In genomic region chr7:101933300-101933699, GRCm38 (mm10) we compare ENCODE assay signal across 8 mouse cellular contexts. TPM values are rescaled to one million over a fixed set of nuclear protein-coding genes. Genes with fewer than 3 reads are reported as not detected.
DNase-seq lines count a peak whose midpoint lies in the region; ATAC-seq and TF ChIP-seq lines count a peak whose summit lies in the region.

No protein-coding gene starts in this region.

- H3K36me3 ChIP-seq in heart, embryonic 14.5 days (ENCODE audit: control insufficient read depth, insufficient read depth, low read length) = no peaks in the 10 kb centered on the region
- no peaks in the 10 kb centered on the region for H3K36me3 ChIP-seq in liver, embryonic 11.5 days (ENCODE audit: control insufficient read depth, insufficient read depth, low read length)
- H3K36me3 ChIP-seq in neural tube, embryonic 14.5 days (ENCODE audit: control insufficient read depth, insufficient read depth, low read length) = no peaks in the 10 kb centered on the region

- TF ChIP-seq CTCF in cerebellum, adult 2 months (IDR thresholded peaks at IDR 0.05; ENCODE audit: borderline replicate concordance, insufficient read depth, low read depth, low read length) = no peak

- TF ChIP-seq POLR2A in cerebellum, adult 2 months (IDR thresholded peaks at IDR 0.05; ENCODE audit: borderline replicate concordance, insufficient read depth, low read length) = no peak

- no peak for DNase-seq in cerebellum, adult 2 months
- DNase-seq in cerebellum, adult 8-10 months = no peak
- peak; percentile 14 to 17 for DNase-seq in thymus, postnatal 10 days (ENCODE audit: low spot score in 2 of 2)
- no peak for DNase-seq in thymus, postnatal 25 days
- DNase-seq in liver, embryonic 11.5 days (ENCODE audit: low spot score) = no peak
- DNase-seq in gastrocnemius, postnatal 36 days = no peak

- H3K4me1 ChIP-seq in cerebellum, adult 2 months (ENCODE audit: control insufficient read depth, insufficient read depth, low read length) = peaks cover 14% of the 10 kb centered on the region; the same call in 1 of the 2 replicates
- peaks cover 2 to 12% of the 10 kb centered on the region in 2 experiments; a peak in 2 of 4 replicates for H3K4me1 ChIP-seq in heart, embryonic 14.5 days (ENCODE audit: control insufficient read depth in 2 of 2, insufficient read depth in 2 of 2, low read length in 2 of 2)
- H3K4me1 ChIP-seq in liver, embryonic 11.5 days (replicated peaks; ENCODE audit: control insufficient read depth, insufficient read depth, low read length) = peaks cover 9% of the 10 kb centered on the region
- peaks cover 16% of the 10 kb centered on the region; the same call in 1 of the 2 replicates for H3K4me1 ChIP-seq in neural tube, embryonic 14.5 days (ENCODE audit: control insufficient read depth, insufficient read depth, low read length)

- no peaks in the 10 kb centered on the region for H3K27me3 ChIP-seq in cerebellum, adult 2 months (ENCODE audit: control insufficient read depth, insufficient read depth, low read length)
- no peaks in the 10 kb centered on the region for H3K27me3 ChIP-seq in heart, embryonic 14.5 days (ENCODE audit: control insufficient read depth, insufficient read depth, low read length)
- H3K27me3 ChIP-seq in liver, embryonic 11.5 days (replicated peaks; ENCODE audit: control insufficient read depth, insufficient read depth, low read length) = no peaks in the 10 kb centered on the region
- no peaks in the 10 kb centered on the region for H3K27me3 ChIP-seq in neural tube, embryonic 14.5 days (ENCODE audit: control insufficient read depth, insufficient read depth, low read length)

- intact Hi-C loops in gastrocnemius, postnatal 36 days (cut with DNase I) = no loop called here

- H3K9me3 ChIP-seq in heart, embryonic 14.5 days (ENCODE audit: control insufficient read depth, low read length) = no peaks in the 10 kb centered on the region
- H3K9me3 ChIP-seq in liver, embryonic 11.5 days (ENCODE audit: control insufficient read depth, low read length) = no peaks in the 10 kb centered on the region
- H3K9me3 ChIP-seq in neural tube, embryonic 14.5 days (ENCODE audit: control insufficient read depth, low read length) = no peaks in the 10 kb centered on the region

- ATAC-seq in heart, embryonic 14.5 days (ENCODE audit: insufficient number of reproducible peaks, insufficient read depth, low FRiP score, low read depth) = peak; percentile 22; the same call in 1 of the 2 replicates
- peak; percentile 46 for ATAC-seq in liver, embryonic 11.5 days (replicated peaks; ENCODE audit: low FRiP score)
- ATAC-seq in neural tube, embryonic 14.5 days (ENCODE audit: low read depth) = peak; percentile 42

- peak overlapping the region; percentile 60 for H3K4me3 ChIP-seq in cerebellum, adult 2 months (replicated peaks; ENCODE audit: insufficient read depth, low read depth, low read length)
- H3K4me3 ChIP-seq in heart, embryonic 14.5 days (ENCODE audit: control insufficient read depth in 1 of 2, insufficient read depth in 1 of 2, low read depth in 1 of 2, low read length in 2 of 2) = peak overlapping the region; percentile 84
- peak overlapping the region; percentile 88 for H3K4me3 ChIP-seq in liver, embryonic 11.5 days (ENCODE audit: low read depth, low read length)
- H3K4me3 ChIP-seq in neural tube, embryonic 14.5 days (ENCODE audit: low read depth, low read length) = peak overlapping the region; percentile 85

- peak overlapping the region; percentile 90 for H3K9ac ChIP-seq in heart, embryonic 14.5 days (ENCODE audit: low read length)
- peak overlapping the region; percentile 73 for H3K9ac ChIP-seq in liver, embryonic 11.5 days (ENCODE audit: low read depth, low read length)
- peak overlapping the region; percentile 75 for H3K9ac ChIP-seq in neural tube, embryonic 14.5 days (replicated peaks; ENCODE audit: low read depth, low read length)

- 4% methylated on average over 15 of the region's 15 CpGs for WGBS in cerebellum, adult 2 months
- 6% methylated on average over 15 of the region's 15 CpGs for WGBS in heart, embryonic 14.5 days
- 4% methylated on average over 15 of the region's 15 CpGs for WGBS in liver, embryonic 11.5 days
- WGBS in neural tube, embryonic 14.5 days = 7% methylated on average over 15 of the region's 15 CpGs

- peak overlapping the region; percentile 84 for H3K4me2 ChIP-seq in heart, embryonic 14.5 days (ENCODE audit: low read length)
- peak overlapping the region; percentile 87 for H3K4me2 ChIP-seq in liver, embryonic 11.5 days
- peak overlapping the region; percentile 75 for H3K4me2 ChIP-seq in neural tube, embryonic 14.5 days (ENCODE audit: low read depth, low read length)

- H3K27ac ChIP-seq in cerebellum, adult 2 months (ENCODE audit: insufficient read depth, low read length) = no peak overlapping the region
- H3K27ac ChIP-seq in heart, embryonic 14.5 days (replicated peaks in 1 of 2; ENCODE audit: control insufficient read depth in 1 of 2, insufficient read depth in 1 of 2, low read depth in 2 of 2, low read length in 2 of 2) = peak overlapping the region; percentile 61 to 82
- peak overlapping the region; percentile 80 for H3K27ac ChIP-seq in liver, embryonic 11.5 days (ENCODE audit: low read depth, low read length)
- no peak overlapping the region for H3K27ac ChIP-seq in neural tube, embryonic 14.5 days (ENCODE audit: low read depth, low read length)

RNA-seq across cellular contexts. Expression of gene Lrrc51, which starts 0.4 kb away (rescaled TPM):
- polyA plus RNA-seq in cerebellum, adult 2 months (2012; rRNA removed) = 10.2 and 12.4 TPM in 2 replicates
- polyA plus RNA-seq in heart, embryonic 14.5 days (2014; fragmentation: Nextera tagmentation; extraction: Ambion mirVana) = 3.9 and 5.0 TPM in 2 replicates
- 5.5 and 6.4 TPM in 2 replicates for polyA plus RNA-seq in liver, embryonic 11.5 days (2014; fragmentation: Nextera tagmentation; extraction: Ambion mirVana)
- polyA plus RNA-seq in neural tube, embryonic 14.5 days (2014; fragmentation: Nextera tagmentation; extraction: Ambion mirVana) = 7.2 and 8.3 TPM in 2 replicates
- total RNA-seq in gastrocnemius, postnatal 36 days (2021) = 1 to 10 TPM; 2.9 to 3.2 TPM

RNA-seq across cellular contexts. Expression of gene Numa1, which starts 0.6 kb away (rescaled TPM):
- polyA plus RNA-seq in cerebellum, adult 2 months (2012; rRNA removed) = 89.0 and 97.5 TPM in 2 replicates
- polyA plus RNA-seq in heart, embryonic 14.5 days (2014; fragmentation: Nextera tagmentation; extraction: Ambion mirVana) = 60.5 and 62.5 TPM in 2 replicates
- polyA plus RNA-seq in liver, embryonic 11.5 days (2014; fragmentation: Nextera tagmentation; extraction: Ambion mirVana) = 66.2 and 66.3 TPM in 2 replicates
- polyA plus RNA-seq in neural tube, embryonic 14.5 days (2014; fragmentation: Nextera tagmentation; extraction: Ambion mirVana) = 52.4 and 54.0 TPM in 2 replicates
- total RNA-seq in gastrocnemius, postnatal 36 days (2021) = 10 to 100 TPM; 43.4 to 48.3 TPM

RNA-seq across cellular contexts. Expression of gene Tomt, which starts 27.1 kb away (rescaled TPM):
- 0.13 and 0.21 TPM in 2 replicates for polyA plus RNA-seq in cerebellum, adult 2 months (2012; rRNA removed)
- 0.12 and 0.14 TPM in 2 replicates for polyA plus RNA-seq in heart, embryonic 14.5 days (2014; fragmentation: Nextera tagmentation; extraction: Ambion mirVana)
- polyA plus RNA-seq in liver, embryonic 11.5 days (2014; fragmentation: Nextera tagmentation; extraction: Ambion mirVana) = 0.71 and 0.75 TPM in 2 replicates
- polyA plus RNA-seq in neural tube, embryonic 14.5 days (2014; fragmentation: Nextera tagmentation; extraction: Ambion mirVana) = 0.25 and 0.31 TPM in 2 replicates
- not detected for total RNA-seq in gastrocnemius, postnatal 36 days (2021)

RNA-seq across cellular contexts. Expression of gene Lamtor1, which starts 27.6 kb away (rescaled TPM):
- 197 and 210 TPM in 2 replicates for polyA plus RNA-seq in cerebellum, adult 2 months (2012; rRNA removed)
- 142 and 146 TPM in 2 replicates for polyA plus RNA-seq in heart, embryonic 14.5 days (2014; fragmentation: Nextera tagmentation; extraction: Ambion mirVana)
- 119 and 124 TPM in 2 replicates for polyA plus RNA-seq in liver, embryonic 11.5 days (2014; fragmentation: Nextera tagmentation; extraction: Ambion mirVana)
- polyA plus RNA-seq in neural tube, embryonic 14.5 days (2014; fragmentation: Nextera tagmentation; extraction: Ambion mirVana) = 134 and 147 TPM in 2 replicates
- total RNA-seq in gastrocnemius, postnatal 36 days (2021) = 10 to 100 TPM; 93.2 to 99.8 TPM

Comparison
In these comparisons a context has a peak if more than half of its experiments do, and no peak if none do; other contexts are left out.
1. DNase-seq: peak in thymus, postnatal 10 days (2 of 2); none in cerebellum, adult 2 months (0 of 2), cerebellum, adult 8-10 months (single experiment), thymus, postnatal 25 days (single experiment), liver, embryonic 11.5 days (single experiment) and gastrocnemius, postnatal 36 days (0 of 2).
2. H3K27ac ChIP-seq: peak in heart, embryonic 14.5 days (2 of 2) and liver, embryonic 11.5 days (single experiment); none in cerebellum, adult 2 months (single experiment) and neural tube, embryonic 14.5 days (single experiment).
3. Peak in every context shown above with its lines, with median percentiles within 50 percentile points of each other: H3K4me3 ChIP-seq, ATAC-seq, H3K4me2 ChIP-seq and H3K9ac ChIP-seq.